ENCODE assay signal across 19 mouse cellular contexts in genomic region chr7:96890987-96891386, GRCm38 (mm10).
DNase-seq lines count a peak whose midpoint lies in the region; ATAC-seq and TF ChIP-seq lines count a peak whose summit lies in the region.
"Had no signal": no experiment of that assay in that cellular context is flagged by ENCODE, and none has a peak within 500 bp of the region (broad histone marks: within the 10 kb centered on the region; RNA-seq: fewer than 3 reads in every experiment).

No protein-coding gene starts in this region.

- H3K4me3 ChIP-seq in forebrain, embryonic 16.5 days (replicated peaks; ENCODE audit: low read length) = no peak overlapping the region
- H3K4me3 ChIP-seq in forebrain, embryonic 14.5 days (ENCODE audit: low read depth, low read length) = no peak overlapping the region
- H3K4me3 ChIP-seq in hindbrain, embryonic 11.5 days (ENCODE audit: low read depth, low read length) = no peak overlapping the region
- H3K4me3 ChIP-seq in limb, embryonic 10.5 days = no peak overlapping the region
- no peak overlapping the region for H3K4me3 ChIP-seq in neural tube, embryonic 13.5 days
- H3K4me3 ChIP-seq in heart, adult 2 months = no peak overlapping the region
- H3K4me3 ChIP-seq: heart, embryonic 10.5 days; left cerebral cortex, adult 2 months; liver, embryonic 13.5 days had no signal

- WGBS in forebrain, embryonic 16.5 days = 72% methylated on average over 10 of the region's 10 CpGs
- WGBS in forebrain, embryonic 14.5 days = 78% methylated on average over 10 of the region's 10 CpGs
- 65% methylated on average over 10 of the region's 10 CpGs for WGBS in hindbrain, embryonic 11.5 days
- 91% methylated on average over 10 of the region's 10 CpGs for WGBS in limb, embryonic 10.5 days
- WGBS in neural tube, embryonic 13.5 days = 35% methylated on average over 10 of the region's 10 CpGs
- WGBS in heart, adult 2 months = 92% methylated on average over 10 of the region's 10 CpGs

- H3K9me3 ChIP-seq in forebrain, embryonic 16.5 days (ENCODE audit: control insufficient read depth, low read length) = 0 out of 2 replicates have a peak, but pooled peaks cover 5% of the 10 kb centered on the region
- no peaks in the 10 kb centered on the region for H3K9me3 ChIP-seq in forebrain, embryonic 14.5 days (replicated peaks; ENCODE audit: control insufficient read depth, low read length)
- no peaks in the 10 kb centered on the region for H3K9me3 ChIP-seq in hindbrain, embryonic 11.5 days (ENCODE audit: control insufficient read depth, low read length)
- H3K9me3 ChIP-seq in limb, embryonic 10.5 days (replicated peaks) = no peaks in the 10 kb centered on the region
- H3K9me3 ChIP-seq in neural tube, embryonic 13.5 days = no peaks in the 10 kb centered on the region
- H3K9me3 ChIP-seq: heart, embryonic 10.5 days; liver, embryonic 13.5 days had no signal

- H3K27ac ChIP-seq in forebrain, embryonic 16.5 days (ENCODE audit: low read length) = peak overlapping the region; percentile 24; the same call in 1 of the 2 replicates
- no peak overlapping the region for H3K27ac ChIP-seq in forebrain, embryonic 14.5 days (ENCODE audit: low read depth, low read length)
- peak overlapping the region; percentile 24; the same call in 1 of the 2 replicates for H3K27ac ChIP-seq in hindbrain, embryonic 11.5 days (ENCODE audit: low read depth, low read length)
- H3K27ac ChIP-seq in limb, embryonic 10.5 days = peak overlapping the region; percentile 81; the same call in 1 of the 2 replicates
- peak overlapping the region; percentile 76 for H3K27ac ChIP-seq in neural tube, embryonic 13.5 days (replicated peaks)
- H3K27ac ChIP-seq in heart, adult 2 months = no peak overlapping the region
- H3K27ac ChIP-seq: heart, embryonic 10.5 days; left cerebral cortex, adult 2 months; liver, embryonic 13.5 days had no signal

- no peak overlapping the region for H3K9ac ChIP-seq in forebrain, embryonic 16.5 days (replicated peaks; ENCODE audit: low read depth, low read length)
- H3K9ac ChIP-seq in forebrain, embryonic 14.5 days (ENCODE audit: low read length) = no peak overlapping the region
- no peak overlapping the region for H3K9ac ChIP-seq in hindbrain, embryonic 11.5 days (ENCODE audit: low read depth, low read length)
- no peak overlapping the region for H3K9ac ChIP-seq in neural tube, embryonic 13.5 days
- no peak overlapping the region for H3K9ac ChIP-seq in heart, adult 2 months (ENCODE audit: low read depth, low read length)
- H3K9ac ChIP-seq: liver, embryonic 13.5 days; lung, embryonic 14.5 days had no signal

- H3K27me3 ChIP-seq in forebrain, embryonic 16.5 days (replicated peaks; ENCODE audit: control insufficient read depth, insufficient read depth, low read length) = no peaks in the 10 kb centered on the region
- H3K27me3 ChIP-seq in forebrain, embryonic 14.5 days (replicated peaks; ENCODE audit: control insufficient read depth, insufficient read depth, low read length) = no peaks in the 10 kb centered on the region
- no peaks in the 10 kb centered on the region for H3K27me3 ChIP-seq in hindbrain, embryonic 11.5 days (ENCODE audit: control insufficient read depth, insufficient read depth, low read length)
- no peaks in the 10 kb centered on the region for H3K27me3 ChIP-seq in limb, embryonic 10.5 days (ENCODE audit: low read depth, poor library complexity, severe bottlenecking)
- no peaks in the 10 kb centered on the region for H3K27me3 ChIP-seq in neural tube, embryonic 13.5 days
- no peaks in the 10 kb centered on the region for H3K27me3 ChIP-seq in heart, adult 2 months (ENCODE audit: control insufficient read depth, insufficient read depth, low read length)
- H3K27me3 ChIP-seq: liver, embryonic 13.5 days had no signal

- intact Hi-C loops in heart, adult 2 months (cut with DNase I) = no loop called here

- TF ChIP-seq CTCF in heart, adult 2 months (IDR thresholded peaks at IDR 0.05) = no peak

- DNase-seq in forebrain, embryonic 14.5 days (ENCODE audit: low spot score) = no peak
- no peak for DNase-seq in hindbrain, embryonic 11.5 days (ENCODE audit: low spot score)
- DNase-seq in limb, embryonic 10.5 days (ENCODE audit: low spot score) = no peak
- no peak for DNase-seq in T-cell, adult 2 months (ENCODE audit: low spot score)
- no peak for DNase-seq in heart, adult 2 months
- DNase-seq: adrenal gland, adult 8-10 months; cerebellum, adult 9-11 months; heart, postnatal 10 days; kidney, adult 2 months; kidney, postnatal 10 days; liver, embryonic 13.5 days; lung, embryonic 14.5 days; lung, postnatal 36 days; spleen, adult 18-20 months had no signal

- peaks cover 9% of the 10 kb centered on the region for H3K4me1 ChIP-seq in forebrain, embryonic 16.5 days (replicated peaks; ENCODE audit: control insufficient read depth, insufficient read depth, low read length)
- H3K4me1 ChIP-seq in forebrain, embryonic 14.5 days (ENCODE audit: control insufficient read depth, insufficient read depth, low read length) = peaks cover 12% of the 10 kb centered on the region
- H3K4me1 ChIP-seq in hindbrain, embryonic 11.5 days (replicated peaks; ENCODE audit: control insufficient read depth, insufficient read depth, low read length) = no peaks in the 10 kb centered on the region
- peaks cover 25% of the 10 kb centered on the region for H3K4me1 ChIP-seq in limb, embryonic 10.5 days
- peaks cover 36% of the 10 kb centered on the region for H3K4me1 ChIP-seq in neural tube, embryonic 13.5 days (replicated peaks)
- H3K4me1 ChIP-seq in heart, adult 2 months (ENCODE audit: control insufficient read depth, insufficient read depth, low read length) = no peaks in the 10 kb centered on the region
- H3K4me1 ChIP-seq: heart, embryonic 10.5 days; liver, embryonic 13.5 days had no signal

- no peak for ATAC-seq in forebrain, embryonic 16.5 days
- no peak for ATAC-seq in forebrain, embryonic 14.5 days
- peak; percentile 40; the same call in 1 of the 2 replicates for ATAC-seq in hindbrain, embryonic 11.5 days (ENCODE audit: low FRiP score)
- ATAC-seq in neural tube, embryonic 13.5 days (ENCODE audit: low read depth) = peak; percentile 57
- ATAC-seq in CD4-positive, CD25-positive, alpha-beta regulatory T cell, adult 4 months = no peak

- H3K4me2 ChIP-seq in forebrain, embryonic 16.5 days (ENCODE audit: low read length) = no peak overlapping the region
- H3K4me2 ChIP-seq in forebrain, embryonic 14.5 days (ENCODE audit: low read length) = no peak overlapping the region
- no peak overlapping the region for H3K4me2 ChIP-seq in hindbrain, embryonic 11.5 days (replicated peaks; ENCODE audit: low read depth, low read length)
- H3K4me2 ChIP-seq in neural tube, embryonic 13.5 days = no peak overlapping the region
- H3K4me2 ChIP-seq: liver, embryonic 13.5 days; lung, embryonic 14.5 days had no signal

- peaks cover 29% of the 10 kb centered on the region for H3K36me3 ChIP-seq in forebrain, embryonic 16.5 days (ENCODE audit: control insufficient read depth, insufficient read depth)
- peaks cover 50% of the 10 kb centered on the region for H3K36me3 ChIP-seq in forebrain, embryonic 14.5 days (ENCODE audit: control insufficient read depth, insufficient read depth, low read length)
- peaks cover 11% of the 10 kb centered on the region; the same call in 1 of the 2 replicates for H3K36me3 ChIP-seq in hindbrain, embryonic 11.5 days (ENCODE audit: control insufficient read depth, insufficient read depth, low read length)
- H3K36me3 ChIP-seq in limb, embryonic 10.5 days = peaks cover 73% of the 10 kb centered on the region
- peaks cover 34% of the 10 kb centered on the region for H3K36me3 ChIP-seq in neural tube, embryonic 13.5 days
- no peaks in the 10 kb centered on the region for H3K36me3 ChIP-seq in heart, adult 2 months (ENCODE audit: control insufficient read depth, insufficient read depth, low read length)
- H3K36me3 ChIP-seq: liver, embryonic 13.5 days had no signal

- TF ChIP-seq EP300 in heart, adult 2 months (IDR thresholded peaks at IDR 0.05; ENCODE audit: insufficient read depth, low read depth, low read length) = no peak

- no peak for TF ChIP-seq POLR2A in heart, adult 2 months (IDR thresholded peaks at IDR 0.05; ENCODE audit: insufficient read depth, low read depth, low read length)

- no peaks in the 10 kb centered on the region for H3K79me2 ChIP-seq in heart, adult 2 months (replicated peaks; ENCODE audit: control insufficient read depth, insufficient read depth, low read length)

Comparison
In these comparisons a context has a peak if more than half of its experiments do, and no peak if none do; other contexts are left out.
1. H3K27ac ChIP-seq: peak in forebrain, embryonic 16.5 days (single experiment), hindbrain, embryonic 11.5 days (single experiment), limb, embryonic 10.5 days (single experiment) and neural tube, embryonic 13.5 days (single experiment); none in forebrain, embryonic 14.5 days (single experiment) and heart, adult 2 months (single experiment).
2. ATAC-seq: peak in hindbrain, embryonic 11.5 days (single experiment) and neural tube, embryonic 13.5 days (single experiment); none in forebrain, embryonic 16.5 days (single experiment), forebrain, embryonic 14.5 days (single experiment) and CD4-positive, CD25-positive, alpha-beta regulatory T cell, adult 4 months (single experiment).